Comparison of ENCODE assay signal across 9 mouse cellular contexts in the genomic region with DNA sequence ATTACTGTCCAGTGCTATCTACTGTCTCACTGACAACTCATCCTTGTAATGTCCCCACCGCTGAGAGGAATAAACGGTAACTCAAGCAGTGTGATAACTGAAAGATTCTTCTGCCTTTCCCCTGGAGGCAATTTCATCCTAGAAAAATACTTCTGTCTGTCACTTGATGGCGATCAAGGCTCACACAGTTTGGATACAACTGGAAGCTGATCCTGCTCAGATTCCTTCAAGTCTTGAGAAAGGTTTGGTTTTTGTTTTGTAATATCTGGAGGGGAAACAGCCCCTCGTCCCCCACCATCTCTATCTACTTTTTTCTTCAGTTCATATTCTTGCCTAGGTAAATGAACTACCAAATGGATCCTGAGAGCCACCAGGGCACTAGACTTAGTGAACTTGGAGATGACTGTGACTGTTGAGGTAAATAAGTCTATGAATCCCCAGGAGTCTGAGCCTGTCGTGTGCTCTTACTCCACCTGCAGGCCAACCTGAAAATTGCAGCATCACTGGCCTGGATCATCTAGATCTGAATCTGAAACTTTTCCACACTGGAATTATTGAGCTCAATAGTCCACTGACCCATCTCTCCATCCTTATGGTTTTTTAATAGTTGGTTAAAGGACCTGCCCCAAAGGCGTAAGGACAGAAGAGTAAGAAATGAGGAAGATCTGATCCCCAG. TPM values are rescaled to one million over a fixed set of nuclear protein-coding genes. Genes with fewer than 3 reads are reported as not detected.
DNase-seq lines count a peak whose midpoint lies in the region; ATAC-seq lines count a peak whose summit lies in the region.
"Had no signal": no experiment of that assay in that cellular context is flagged by ENCODE, and none has a peak within 500 bp of the region (broad histone marks: within the 10 kb centered on the region; RNA-seq: fewer than 3 reads in every experiment).

No protein-coding gene starts in this region.

- DNase-seq in heart, adult 18-20 months = peak; percentile 6 to 45
- DNase-seq in urinary bladder, postnatal 25 days (ENCODE audit: low spot score) = peak; percentile 4
- DNase-seq in urinary bladder, postnatal 4 days (ENCODE audit: low spot score in 2 of 2) = no peak
- peak; percentile 75 for DNase-seq in embryo, embryonic 10.5 days (ENCODE audit: low spot score)
- DNase-seq in layer of hippocampus, postnatal 10 days (ENCODE audit: low spot score in 2 of 2) = peak; percentile 51 to 53
- peak; percentile 2 for DNase-seq in naive thymus-derived CD4-positive, alpha-beta T cell, adult 2 months (ENCODE audit: low read depth)
- DNase-seq in gastrocnemius, adult 8-10 months (ENCODE audit: low spot score in 2 of 2) = no peak

- H3K27ac ChIP-seq in heart, embryonic 12.5 days (ENCODE audit: poor library complexity, severe bottlenecking) = no peak overlapping the region
- H3K27ac ChIP-seq: embryonic facial prominence, embryonic 12.5 days had no signal

- 0 out of 2 replicates have a peak, but pooled peaks cover 4% of the 10 kb centered on the region for H3K9me3 ChIP-seq in heart, embryonic 12.5 days (replicated peaks)
- H3K9me3 ChIP-seq: embryonic facial prominence, embryonic 12.5 days had no signal

- H3K36me3 ChIP-seq in heart, embryonic 12.5 days = no peaks in the 10 kb centered on the region
- H3K36me3 ChIP-seq: embryonic facial prominence, embryonic 12.5 days had no signal

- no peaks in the 10 kb centered on the region for H3K4me1 ChIP-seq in heart, embryonic 12.5 days (replicated peaks)
- H3K4me1 ChIP-seq: embryonic facial prominence, embryonic 12.5 days had no signal

- ATAC-seq in heart, embryonic 12.5 days (ENCODE audit: insufficient number of reproducible peaks, low FRiP score) = no peak

- 50% methylated on average over 6 of the region's 6 CpGs for WGBS in heart, embryonic 12.5 days

- no peak overlapping the region for H3K9ac ChIP-seq in heart, embryonic 12.5 days
- H3K9ac ChIP-seq: embryonic facial prominence, embryonic 12.5 days had no signal

- no peak overlapping the region for H3K4me2 ChIP-seq in heart, embryonic 12.5 days
- H3K4me2 ChIP-seq: embryonic facial prominence, embryonic 12.5 days had no signal

- H3K27me3 ChIP-seq in heart, embryonic 12.5 days (replicated peaks) = no peaks in the 10 kb centered on the region
- H3K27me3 ChIP-seq: embryonic facial prominence, embryonic 12.5 days had no signal

- H3K4me3 ChIP-seq in heart, embryonic 12.5 days = no peak overlapping the region
- H3K4me3 ChIP-seq: embryonic facial prominence, embryonic 12.5 days had no signal

RNA-seq across cellular contexts. Expression of a gene that starts 30.4 kb away (rescaled TPM):
- total RNA-seq in heart, adult 18-20 months (2021) = not detected
- not detected in 2 replicates for polyA plus RNA-seq in heart, embryonic 12.5 days (2016; fragmentation: Nextera tagmentation; extraction: Ambion mirVana)
- under 1 TPM; 0.29 to 0.75 TPM for total RNA-seq in layer of hippocampus, postnatal 10 days (2021)
- not detected for total RNA-seq in gastrocnemius, adult 8-10 months (2022)
- polyA plus RNA-seq: embryonic facial prominence, embryonic 12.5 days had no signal

Comparison
In these comparisons a context has a peak if more than half of its experiments do, and no peak if none do; other contexts are left out.
1. DNase-seq: peak in heart, adult 18-20 months (2 of 2), urinary bladder, postnatal 25 days (single experiment), embryo, embryonic 10.5 days (single experiment), layer of hippocampus, postnatal 10 days (2 of 2) and naive thymus-derived CD4-positive, alpha-beta T cell, adult 2 months (single experiment); none in urinary bladder, postnatal 4 days (0 of 2) and gastrocnemius, adult 8-10 months (0 of 2).